Mouse (Mus musculus) myocyte (in vitro differentiated cells): ENCODE measurements at regions not wholly inside any gene's neighbourhood (a gene's known extent, or its start where the extent isn't known, plus 50 kb on each side); places are given as distances from the start of the nearest gene placed in this dataset.

Experiments
- CEBPB ChIP-seq: IDR thresholded peaks from 2 replicates; pipeline ENCODE4 v1.6.1; 2011; ENCODE audit warnings: mild to moderate bottlenecking, moderate library complexity; ENCODE audit not compliant: poor library complexity, insufficient read depth, severe bottlenecking
- E2F4 ChIP-seq: IDR thresholded peaks from one replicate; pipeline ENCODE4 v1.6.1; 2011; ENCODE audit warnings: mild to moderate bottlenecking, control low read depth, moderate library complexity; ENCODE audit not compliant: insufficient read depth
- MYOG ChIP-seq, 3 experiments: IDR thresholded peaks; one replicate each; pipeline ENCODE4 v1.6.1; 2011; ENCODE audit warnings: control low read depth in 2 of 3, low read depth in 2 of 3, mild to moderate bottlenecking in 2 of 3; ENCODE audit not compliant: insufficient read length in 2 of 3, control insufficient read depth in 1 of 3, insufficient read depth in 1 of 3
- POLR2A ChIP-seq: IDR thresholded peaks from one replicate; pipeline ENCODE4 v1.6.1; 2011; ENCODE audit warnings: low read depth, mild to moderate bottlenecking, control low read depth, moderate library complexity; ENCODE audit not compliant: insufficient read length
- POLR2AphosphoS2 ChIP-seq: IDR thresholded peaks from one replicate; pipeline ENCODE4 v1.6.1; 2011; ENCODE audit warnings: low read depth, control low read depth; ENCODE audit not compliant: insufficient read length
- SRF ChIP-seq: IDR thresholded peaks from one replicate; pipeline ENCODE4 v1.6.1; 2011; ENCODE audit warnings: low read depth; ENCODE audit not compliant: control insufficient read depth, insufficient read length
- USF1 ChIP-seq: IDR thresholded peaks from one replicate; pipeline ENCODE4 v1.6.1; 2011; ENCODE audit warnings: low read depth, mild to moderate bottlenecking, control low read depth, moderate library complexity

DNA sequence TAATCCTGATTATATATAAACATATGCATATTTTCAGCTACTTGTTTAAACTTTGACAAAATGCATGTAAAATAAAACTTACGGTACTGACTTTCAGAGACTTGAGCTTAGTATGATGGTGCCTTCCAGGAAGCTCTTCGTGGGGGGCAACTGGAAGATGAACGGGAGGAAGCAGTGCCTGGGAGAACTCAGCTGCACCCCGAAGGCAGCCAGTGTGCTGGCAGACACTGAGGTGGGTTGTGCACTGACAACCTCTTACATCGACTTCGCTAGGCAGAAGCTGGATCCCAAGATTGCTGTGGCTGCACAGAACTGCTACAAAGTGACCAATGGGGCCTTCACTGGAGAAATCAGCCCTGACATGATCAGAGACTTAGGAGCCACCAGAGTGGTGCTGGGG is 61.5 kb upstream of the Prdm1 start:
- TF ChIP-seq CEBPB, result no peak
- TF ChIP-seq USF1, result no peak
- TF ChIP-seq POLR2A, result no peak
- no peak for TF ChIP-seq SRF
- TF ChIP-seq MYOG (IDR thresholded peaks at IDR 0.05; ENCODE audit: control insufficient read depth in 1 of 3, insufficient read depth in 1 of 3, insufficient read length in 2 of 3, low read depth in 2 of 3), result no peak
- no peak for TF ChIP-seq E2F4
- no peak for TF ChIP-seq POLR2AphosphoS2
